Mouse (Mus musculus) forebrain, embryonic 11.5 days (tissue): ENCODE data around the gene Abcb9. TPM values are rescaled to one million over a fixed set of nuclear protein-coding genes. Genes with fewer than 3 reads are reported as not detected.

Source experiments
- ATAC-seq: fragments of 200-750 bp; cut with Nextera tagmentation; replicated peaks from 2 replicates; pipeline ENCODE4 v1.8.0; 2017; ENCODE audit warnings: moderate TSS enrichment; ENCODE audit not compliant: low FRiP score
- DNase-seq: peaks from one replicate; pipeline ENCODE4 v3.0.0-alpha.2; 2017; ENCODE audit warnings: low spot score
- H3K27ac ChIP-seq: fragments of 300-500 bp; sonication (generic); 2 replicates; pipeline ENCODE4 v1.5.1; 2014; ENCODE audit warnings: low read depth, low read length
- H3K27me3 ChIP-seq: fragments of 300-500 bp; sonication (generic); 2 replicates; pipeline ENCODE4 v1.6.1; 2014; ENCODE audit warnings: mild to moderate bottlenecking, low read length, mixed read lengths; ENCODE audit not compliant: control insufficient read depth, insufficient read depth
- H3K36me3 ChIP-seq: fragments of 300-500 bp; sonication (generic); 2 replicates; pipeline ENCODE4 v1.6.1; 2014; ENCODE audit warnings: mild to moderate bottlenecking, low read length, moderate library complexity, mixed read lengths; ENCODE audit not compliant: control insufficient read depth, insufficient read depth
- H3K4me1 ChIP-seq: fragments of 300-500 bp; sonication (generic); replicated peaks from 2 replicates; pipeline ENCODE4 v1.6.1; 2014; ENCODE audit warnings: low read length, mixed read lengths; ENCODE audit not compliant: control insufficient read depth, insufficient read depth
- H3K4me2 ChIP-seq: fragments of 300-500 bp; sonication (generic); 2 replicates; pipeline ENCODE4 v1.6.1; 2014; ENCODE audit warnings: low read depth, mild to moderate bottlenecking, low read length, moderate library complexity, mixed read lengths; ENCODE audit not compliant: severe bottlenecking
- H3K4me3 ChIP-seq: fragments of 300-500 bp; sonication (generic); 2 replicates; pipeline ENCODE4 v1.5.1; 2014; ENCODE audit warnings: low read depth, low read length
- H3K9ac ChIP-seq: fragments of 300-500 bp; sonication (generic); 2 replicates; pipeline ENCODE4 v1.6.1; 2014; ENCODE audit warnings: low read length
- H3K9me3 ChIP-seq: fragments of 300-500 bp; sonication (generic); 2 replicates; pipeline ENCODE4 v1.6.1; 2016; ENCODE audit warnings: low read length, mixed read lengths; ENCODE audit not compliant: control insufficient read depth
- WGBS: fragments of 180-500 bp; shearing (Covaris S2); extraction: QIAGEN DNeasy Blood & Tissue Kit; methylation state at CpG from one replicate; pipeline ENCODE4 v1.1.7; 2014; 5-methylcytosine and 5-hydroxymethylcytosine counted together
- polyA plus RNA-seq: library from polyadenylated mRNA; unstranded; fragments of >200 nt; fragmentation: Nextera tagmentation; extraction: Ambion mirVana; gene quantifications from 2 replicates; pipeline ENCODE4 v1.2.1, GENCODE M21; 2014

The Abcb9 gene
- polyA plus RNA-seq, 1 experiment from 2014 or later: 1.6 TPM

DNA sequence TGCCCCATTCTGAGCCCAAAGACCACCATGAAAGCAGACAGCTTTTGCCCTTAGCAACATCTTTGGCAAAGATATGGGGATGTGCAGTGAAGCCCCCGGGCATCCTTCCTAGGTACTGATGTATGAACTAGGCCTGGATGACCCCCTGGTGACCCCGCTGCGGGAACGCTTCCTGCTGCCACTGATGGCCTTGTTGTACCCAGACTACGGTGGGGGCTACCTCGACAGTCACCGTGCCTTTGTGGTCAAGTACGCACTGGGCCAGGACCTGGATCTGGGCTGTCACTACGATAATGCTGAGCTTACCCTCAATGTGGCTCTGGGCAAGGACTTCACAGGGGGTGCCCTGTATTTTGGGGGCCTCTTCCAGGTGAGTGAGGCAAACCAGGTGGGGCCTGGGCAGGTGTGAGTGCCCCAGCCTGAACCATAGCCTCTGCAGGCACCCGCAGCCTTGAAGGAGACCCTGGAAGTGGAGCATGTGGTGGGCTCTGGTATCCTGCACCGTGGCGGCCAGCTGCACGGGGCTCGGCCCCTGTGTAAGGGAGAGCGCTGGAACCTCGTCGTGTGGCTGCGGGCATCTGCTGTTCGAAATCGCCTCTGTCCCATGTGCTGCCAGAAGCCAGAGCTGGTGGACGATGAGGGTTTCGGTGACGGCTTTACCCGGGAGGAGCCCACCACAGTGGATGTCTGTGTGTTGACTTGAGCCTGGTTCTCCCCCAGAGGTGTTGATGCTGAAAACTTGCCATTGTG lies 18.9 kb upstream of the Abcb9 start:
- DNase-seq (no peak), ATAC-seq (no peak)
- H3K27ac ChIP-seq: no peak overlapping the region
- peaks cover 14% of the 10 kb centered on the region for H3K4me1 ChIP-seq
- no peaks in the 10 kb centered on the region for H3K9me3 ChIP-seq
- no peak overlapping the region for H3K4me2 ChIP-seq
- H3K36me3 ChIP-seq: peaks cover 9% of the 10 kb centered on the region
- H3K4me3 ChIP-seq: no peak overlapping the region
- H3K9ac ChIP-seq: no peak overlapping the region
- WGBS: 95% methylated on average over 24 of the region's 24 CpGs
- no peaks in the 10 kb centered on the region for H3K27me3 ChIP-seq

GRCm38 (mm10) chr5:124113030-124113429 lies 17.4 kb upstream of the Abcb9 start:
- Histone ChIP-seq H3K27ac (no peak overlapping the region), H3K9ac (peak overlapping the region; percentile 77), H3K4me3 (peak overlapping the region; percentile 86), H3K4me1 (peaks cover 14% of the 10 kb centered on the region), H3K4me2 (peak overlapping the region; percentile 88), H3K9me3 (no peaks in the 10 kb centered on the region), H3K27me3 (no peaks in the 10 kb centered on the region), H3K36me3 (peaks cover 4% of the 10 kb centered on the region; the same call in 1 of the 2 replicates)
- ATAC-seq (no peak), DNase-seq (peak; percentile 78)
- 15% methylated on average over 14 of the region's 14 CpGs for WGBS

- under 1% methylated on average over 18 of the region's 18 CpGs for WGBS
Measured at GRCm38 (mm10) chr5:124112531-124112930, 16.9 kb upstream of the Abcb9 start.

GRCm38 (mm10) chr5:124111742-124112497 lies 16.3 kb upstream of the Abcb9 start, which contains the start of gene Ogfod2:
Gene Ogfod2 (plus strand): TSS chr5:124112297.
- Histone ChIP-seq H3K36me3 (no peaks in the 10 kb centered on the region), H3K4me2 (peak within 1 kb of the TSS; percentile 88), H3K9ac (peak within 1 kb of the TSS; percentile 77), H3K4me1 (peaks cover 13% of the 10 kb centered on the region), H3K9me3 (no peaks in the 10 kb centered on the region), H3K27ac (peak within 1 kb of the TSS; percentile 32; the same call in 1 of the 2 replicates), H3K27me3 (no peaks in the 10 kb centered on the region), H3K4me3 (peak within 1 kb of the TSS; percentile 86)
- DNase-seq (peak; percentile 98), ATAC-seq (peak; percentile 96)
- WGBS: under 1% methylated on average over 66 of the region's 66 CpGs

More at GRCm38 (mm10) chr5:124112531-124112930, 16.9 kb upstream of the Abcb9 start:
- ATAC-seq: no peak
- Histone ChIP-seq H3K4me1 (peaks cover 14% of the 10 kb centered on the region), H3K27ac (peak overlapping the region; percentile 32; the same call in 1 of the 2 replicates), H3K4me2 (peak overlapping the region; percentile 88), H3K36me3 (no peaks in the 10 kb centered on the region; the same call in 1 of the 2 replicates), H3K9me3 (no peaks in the 10 kb centered on the region), H3K4me3 (peak overlapping the region; percentile 86), H3K9ac (peak overlapping the region; percentile 77), H3K27me3 (no peaks in the 10 kb centered on the region)
- no peak for DNase-seq

GRCm38 (mm10) chr5:124111077-124111741 lies 15.6 kb upstream of the Abcb9 start:
- Histone ChIP-seq H3K4me1 (peaks cover 10% of the 10 kb centered on the region), H3K4me2 (peak overlapping the region; percentile 88), H3K27ac (no peak overlapping the region), H3K36me3 (no peaks in the 10 kb centered on the region), H3K4me3 (peak overlapping the region; percentile 86), H3K9me3 (no peaks in the 10 kb centered on the region), H3K27me3 (no peaks in the 10 kb centered on the region), H3K9ac (peak overlapping the region; percentile 77)
- ATAC-seq: peak; percentile 15
- 26% methylated on average over 17 of the region's 17 CpGs for WGBS
- peak; percentile 80 for DNase-seq

GRCm38 (mm10) chr5:124103552-124103951 lies 8.0 kb upstream of the Abcb9 start:
- no peak overlapping the region for H3K9ac ChIP-seq
- H3K27ac ChIP-seq: no peak overlapping the region
- ATAC-seq: no peak
- no peak overlapping the region for H3K4me2 ChIP-seq
- H3K4me1 ChIP-seq: no peaks in the 10 kb centered on the region
- H3K9me3 ChIP-seq: no peaks in the 10 kb centered on the region
- no peaks in the 10 kb centered on the region for H3K27me3 ChIP-seq
- no peaks in the 10 kb centered on the region for H3K36me3 ChIP-seq
- DNase-seq: no peak
- 91% methylated on average over 9 of the region's 9 CpGs for WGBS
- H3K4me3 ChIP-seq: no peak overlapping the region

DNA sequence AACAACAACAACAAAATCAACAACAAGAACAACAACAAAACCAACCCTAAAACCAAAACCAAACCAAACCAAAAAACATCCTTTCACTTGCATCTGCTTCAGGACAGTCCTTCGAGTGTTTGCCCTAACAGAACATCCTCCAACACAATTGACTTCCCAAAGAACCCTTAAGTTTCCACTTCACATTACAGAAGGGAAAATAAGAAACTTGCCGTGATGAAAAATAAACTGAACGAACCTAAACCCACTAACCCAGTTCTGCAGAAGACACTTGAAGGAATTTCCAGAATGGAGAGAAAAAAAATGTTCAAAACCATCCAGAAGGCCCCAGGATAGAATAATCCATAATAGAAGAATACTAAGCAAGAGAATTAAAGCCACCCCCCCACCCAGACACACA lies 7.4 kb upstream of the Abcb9 start:
- Histone ChIP-seq H3K4me2 (no peak overlapping the region), H3K9me3 (no peaks in the 10 kb centered on the region), H3K27ac (no peak overlapping the region), H3K4me1 (no peaks in the 10 kb centered on the region), H3K36me3 (no peaks in the 10 kb centered on the region), H3K4me3 (no peak overlapping the region), H3K9ac (no peak overlapping the region), H3K27me3 (no peaks in the 10 kb centered on the region)
- no peak for ATAC-seq
- WGBS: 87% methylated on average over 3 of the region's 3 CpGs
- DNase-seq: no peak

DNA sequence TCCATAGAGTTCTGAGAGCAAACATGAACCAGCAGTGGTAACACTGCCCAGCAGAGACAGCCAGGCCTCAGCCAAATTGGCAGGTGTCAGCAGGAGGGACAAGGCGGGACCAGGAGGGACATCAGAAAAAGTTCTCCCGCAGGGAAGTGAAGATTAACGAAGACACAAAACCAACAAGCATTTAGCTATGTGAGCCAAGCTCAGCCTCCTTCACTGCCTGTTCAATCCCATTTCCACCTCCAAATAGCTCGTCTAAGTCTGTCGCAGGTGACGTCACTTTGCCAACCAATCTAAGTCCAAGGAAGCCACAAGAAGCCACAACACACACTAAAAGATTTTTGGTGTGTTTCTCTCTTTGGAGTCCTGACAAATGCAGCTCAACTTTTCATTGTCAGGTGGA lies 6.7 kb upstream of the Abcb9 start:
- H3K4me2 ChIP-seq: no peak overlapping the region
- 85% methylated on average over 6 of the region's 6 CpGs for WGBS
- DNase-seq (no peak), ATAC-seq (no peak)
- no peaks in the 10 kb centered on the region for H3K36me3 ChIP-seq
- H3K9me3 ChIP-seq: no peaks in the 10 kb centered on the region
- no peak overlapping the region for H3K9ac ChIP-seq
- no peaks in the 10 kb centered on the region for H3K4me1 ChIP-seq
- no peaks in the 10 kb centered on the region for H3K27me3 ChIP-seq
- H3K4me3 ChIP-seq: no peak overlapping the region
- H3K27ac ChIP-seq: no peak overlapping the region
